Mouse (Mus musculus) intestine, embryonic 14.5 days (tissue): ENCODE measurements around the gene Alox5ap. TPM values are rescaled to one million over a fixed set of nuclear protein-coding genes. Genes with fewer than 3 reads are reported as not detected.

Experiments
- ATAC-seq: fragments of 200-750 bp; cut with Nextera tagmentation; replicated peaks from 2 replicates; pipeline ENCODE4 v1.8.0; 2017; ENCODE audit warnings: low read depth, moderate number of reproducible peaks, moderate TSS enrichment, moderate library complexity; ENCODE audit not compliant: low FRiP score, low TSS enrichment
- DNase-seq: peaks from one replicate; pipeline ENCODE4 v3.0.0-alpha.2; 2018; ENCODE audit warnings: low spot score
- H3K27ac ChIP-seq: fragments of 300-500 bp; sonication (generic); 2 replicates; pipeline ENCODE4 v1.5.1; 2014; ENCODE audit warnings: low read depth, mild to moderate bottlenecking, control low read depth
- H3K27me3 ChIP-seq: fragments of 300-500 bp; sonication (generic); replicated peaks from 2 replicates; pipeline ENCODE4 v1.6.1; 2014; ENCODE audit warnings: low read length, control low read depth; ENCODE audit not compliant: control insufficient read depth, insufficient read depth
- H3K36me3 ChIP-seq: fragments of 300-500 bp; sonication (generic); 2 replicates; pipeline ENCODE4 v1.6.1; 2014; ENCODE audit warnings: low read length, control low read depth; ENCODE audit not compliant: control insufficient read depth, insufficient read depth
- H3K4me1 ChIP-seq: fragments of 300-500 bp; sonication (generic); replicated peaks from 2 replicates; pipeline ENCODE4 v1.6.1; 2014; ENCODE audit warnings: low read length, control low read depth, mixed read lengths; ENCODE audit not compliant: control insufficient read depth, insufficient read depth
- H3K4me2 ChIP-seq: fragments of 300-500 bp; sonication (generic); 2 replicates; pipeline ENCODE4 v1.6.1; 2014; ENCODE audit warnings: low read length
- H3K4me3 ChIP-seq: fragments of 300-500 bp; sonication (generic); 2 replicates; pipeline ENCODE4 v1.5.1; 2014; ENCODE audit warnings: low read depth, low read length, control low read depth, mixed read lengths
- H3K9ac ChIP-seq: fragments of 300-500 bp; sonication (generic); 2 replicates; pipeline ENCODE4 v1.6.1; 2014; ENCODE audit warnings: mild to moderate bottlenecking, low read length
- H3K9me3 ChIP-seq: fragments of 300-500 bp; sonication (generic); 2 replicates; pipeline ENCODE4 v1.6.1; 2016; ENCODE audit warnings: low read length, control low read depth; ENCODE audit not compliant: control insufficient read depth
- WGBS: fragments of 180-500 bp; shearing (Covaris S2); extraction: QIAGEN DNeasy Blood & Tissue Kit; methylation state at CpG from one replicate; pipeline ENCODE4 v1.1.7; 2014; 5-methylcytosine and 5-hydroxymethylcytosine counted together
- polyA plus RNA-seq: library from polyadenylated mRNA; unstranded; fragments of >200 nt; fragmentation: Nextera tagmentation; extraction: Ambion mirVana; gene quantifications from 2 replicates; pipeline ENCODE4 v1.2.1, GENCODE M21; 2014

Gene Alox5ap
- polyA plus RNA-seq: 9.3 and 10.4 TPM in 2 replicates

GRCm38 (mm10) chr5:149264405-149264804 lies at the start of gene Alox5ap:
Gene Alox5ap, plus strand, starts transcription at chr5:149264767.
- Histone ChIP-seq H3K9me3 (no peaks in the 10 kb centered on the region), H3K4me3 (no peak within 1 kb of the TSS), H3K27ac (no peak within 1 kb of the TSS), H3K9ac (no peak within 1 kb of the TSS), H3K4me1 (no peaks in the 10 kb centered on the region), H3K4me2 (no peak within 1 kb of the TSS), H3K36me3 (no peaks in the 10 kb centered on the region), H3K27me3 (no peaks in the 10 kb centered on the region)
- ATAC-seq: no peak
- WGBS: 55% methylated on average over 4 of the region's 4 CpGs
- DNase-seq: no peak

GRCm38 (mm10) chr5:149215540-149215939 lies 49.0 kb upstream of the Alox5ap start:
- Histone ChIP-seq H3K9me3 (peaks cover 6% of the 10 kb centered on the region; the same call in 1 of the 2 replicates), H3K4me2 (no peak overlapping the region), H3K36me3 (peaks cover 72% of the 10 kb centered on the region), H3K9ac (no peak overlapping the region), H3K27ac (no peak overlapping the region), H3K4me3 (no peak overlapping the region), H3K4me1 (no peaks in the 10 kb centered on the region), H3K27me3 (no peaks in the 10 kb centered on the region)
- 99% methylated on average over 7 of the region's 7 CpGs for WGBS
- ATAC-seq: no peak
- DNase-seq: no peak

- DNase-seq (no peak), ATAC-seq (no peak)
- Histone ChIP-seq H3K4me2 (no peak overlapping the region), H3K4me3 (no peak overlapping the region), H3K4me1 (no peaks in the 10 kb centered on the region), H3K36me3 (peaks cover 50% of the 10 kb centered on the region), H3K9me3 (peaks cover 9% of the 10 kb centered on the region; the same call in 1 of the 2 replicates), H3K9ac (no peak overlapping the region), H3K27me3 (no peaks in the 10 kb centered on the region), H3K27ac (no peak overlapping the region)
- 89% methylated on average over 6 of the region's 6 CpGs for WGBS
Measured at GRCm38 (mm10) chr5:149217524-149218357, 46.8 kb upstream of the Alox5ap start.

GRCm38 (mm10) chr5:149219493-149219892 lies 45.1 kb upstream of the Alox5ap start:
- Histone ChIP-seq H3K4me3 (no peak overlapping the region), H3K9ac (no peak overlapping the region), H3K27ac (no peak overlapping the region), H3K4me2 (no peak overlapping the region), H3K27me3 (no peaks in the 10 kb centered on the region), H3K36me3 (peaks cover 33% of the 10 kb centered on the region), H3K9me3 (peaks cover 9% of the 10 kb centered on the region; the same call in 1 of the 2 replicates), H3K4me1 (peaks cover 5% of the 10 kb centered on the region)
- no peak for DNase-seq
- ATAC-seq: no peak
- 79% methylated on average over 3 of the region's 3 CpGs for WGBS

- WGBS: 90% methylated on average over 4 of the region's 4 CpGs
- Histone ChIP-seq H3K36me3 (peaks cover 14% of the 10 kb centered on the region), H3K4me2 (no peak overlapping the region), H3K27ac (no peak overlapping the region), H3K9ac (no peak overlapping the region), H3K9me3 (peaks cover 9% of the 10 kb centered on the region; the same call in 1 of the 2 replicates), H3K4me1 (peaks cover 14% of the 10 kb centered on the region), H3K27me3 (no peaks in the 10 kb centered on the region), H3K4me3 (no peak overlapping the region)
- ATAC-seq: no peak
- no peak for DNase-seq
Measured at GRCm38 (mm10) chr5:149221355-149221754, 43.2 kb upstream of the Alox5ap start.

GRCm38 (mm10) chr5:149224666-149225065 lies 39.9 kb upstream of the Alox5ap start:
- H3K4me2 ChIP-seq: peak overlapping the region; percentile 26; the same call in 1 of the 2 replicates

GRCm38 (mm10) chr5:149228700-149229618 lies 35.6 kb upstream of the Alox5ap start:
- Histone ChIP-seq H3K4me1 (peaks cover 18% of the 10 kb centered on the region), H3K9me3 (no peaks in the 10 kb centered on the region), H3K27me3 (no peaks in the 10 kb centered on the region), H3K4me2 (peak overlapping the region; percentile 43), H3K4me3 (peak overlapping the region; percentile 58), H3K27ac (peak overlapping the region; percentile 90), H3K9ac (peak overlapping the region; percentile 64), H3K36me3 (no peaks in the 10 kb centered on the region)
- 3% methylated on average over 55 of the region's 55 CpGs for WGBS
- peak; percentile 100 for DNase-seq
- ATAC-seq: peak; percentile 100

More at GRCm38 (mm10) chr5:149224666-149225065, 39.9 kb upstream of the Alox5ap start:
- 0 out of 2 replicates have a peak, but pooled peaks cover 3% of the 10 kb centered on the region for H3K9me3 ChIP-seq
- no peaks in the 10 kb centered on the region for H3K36me3 ChIP-seq
- H3K4me1 ChIP-seq: peaks cover 15% of the 10 kb centered on the region
- ATAC-seq (no peak), DNase-seq (no peak)
- WGBS: 14% methylated on average over 7 of the region's 7 CpGs
- H3K9ac ChIP-seq: no peak overlapping the region
- H3K27ac ChIP-seq: 0 out of 2 replicates have a peak overlapping the region, but pooled peaks have one; percentile 22
- no peaks in the 10 kb centered on the region for H3K27me3 ChIP-seq
- H3K4me3 ChIP-seq: no peak overlapping the region

GRCm38 (mm10) chr5:149229619-149230339 lies 34.8 kb upstream of the Alox5ap start:
- no peaks in the 10 kb centered on the region for H3K27me3 ChIP-seq
- peak overlapping the region; percentile 64 for H3K9ac ChIP-seq
- no peaks in the 10 kb centered on the region for H3K36me3 ChIP-seq
- peak overlapping the region; percentile 58 for H3K4me3 ChIP-seq
- H3K4me2 ChIP-seq: peak overlapping the region; percentile 43
- H3K4me1 ChIP-seq: peaks cover 10% of the 10 kb centered on the region; the same call in 1 of the 2 replicates
- no peaks in the 10 kb centered on the region for H3K9me3 ChIP-seq
- DNase-seq: no peak
- 66% methylated on average over 18 of the region's 18 CpGs for WGBS
- no peak for ATAC-seq
- peak overlapping the region; percentile 90 for H3K27ac ChIP-seq
